Mouse (Mus musculus): ENCODE measurements around the gene Shank1. TPM values are rescaled to one million over a fixed set of nuclear protein-coding genes. Genes with fewer than 3 reads are reported as not detected.

The Shank1 gene
- total RNA-seq, 2 experiments from 2014 or later = 12.0 to 16.9 TPM

- no peak for DNase-seq (ENCODE audit: low spot score in 2 of 2)
These were observed 27.2 kb downstream of the Shank1 start for GRCm38 (mm10) chr7:44337121-44337849.

GRCm38 (mm10) chr7:44340226-44340625, 30.2 kb downstream of the Shank1 start:
- no peak for DNase-seq (ENCODE audit: low spot score in 2 of 2)

GRCm38 (mm10) chr7:44341119-44341518, 31.1 kb downstream of the Shank1 start:
- DNase-seq (ENCODE audit: low spot score in 2 of 2) = no peak

GRCm38 (mm10) chr7:44341714-44342113, 31.7 kb downstream of the Shank1 start:
- no peak for DNase-seq (ENCODE audit: low spot score in 2 of 2)

- DNase-seq (ENCODE audit: low spot score in 2 of 2) = no peak
These were observed 33.5 kb downstream of the Shank1 start for GRCm38 (mm10) chr7:44343459-44344015.

- no peak for DNase-seq (ENCODE audit: low spot score in 2 of 2)
These were observed 34.6 kb downstream of the Shank1 start for GRCm38 (mm10) chr7:44344622-44345021.

- DNase-seq (ENCODE audit: low spot score in 2 of 2) = no peak
These were observed 39.0 kb downstream of the Shank1 start for GRCm38 (mm10) chr7:44349043-44349442.

- DNase-seq (ENCODE audit: low spot score in 2 of 2) = peak; percentile 53 to 62
These were observed 41.1 kb downstream of the Shank1 start for GRCm38 (mm10) chr7:44350957-44351711.

GRCm38 (mm10) chr7:44351881-44352749, 42.1 kb downstream of the Shank1 start:
- DNase-seq (ENCODE audit: low spot score in 2 of 2) = no peak

GRCm38 (mm10) chr7:44352750-44353600, 42.9 kb downstream of the Shank1 start:
- no peak for DNase-seq (ENCODE audit: low spot score in 2 of 2)

GRCm38 (mm10) chr7:44353601-44354340, 43.7 kb downstream of the Shank1 start:
- no peak for DNase-seq (ENCODE audit: low spot score in 2 of 2)

GRCm38 (mm10) chr7:44355411-44355810, 45.4 kb downstream of the Shank1 start:
- DNase-seq (ENCODE audit: low spot score in 2 of 2) = no peak

GRCm38 (mm10) chr7:44356590-44357481, 46.8 kb downstream of the Shank1 start:
- no peak for DNase-seq (ENCODE audit: low spot score in 2 of 2)

- no peak for DNase-seq (ENCODE audit: low spot score in 2 of 2)
These were observed 47.5 kb downstream of the Shank1 start for GRCm38 (mm10) chr7:44357531-44357930.

- DNase-seq (ENCODE audit: low spot score in 2 of 2) = no peak
These were observed 48.0 kb downstream of the Shank1 start for GRCm38 (mm10) chr7:44358012-44358411.

- DNase-seq (ENCODE audit: low spot score in 2 of 2) = no peak
These were observed 49.0 kb downstream of the Shank1 start for GRCm38 (mm10) chr7:44358886-44359654.

- DNase-seq (ENCODE audit: low spot score in 2 of 2) = peak; percentile 81 to 82
These were observed 50.0 kb downstream of the Shank1 start for GRCm38 (mm10) chr7:44359908-44360672.
